Mouse (Mus musculus): ENCODE measurements at regions not wholly inside any gene's neighbourhood (a gene's known extent, or its start where the extent isn't known, plus 50 kb on each side); places are given as distances from the start of the nearest gene placed in this dataset.

GRCm38 (mm10) chr16:29706996-29707395, 127.9 kb downstream of the Opa1 start:
- DNase-seq (ENCODE audit: extremely low spot score, low spot score) = no peak

GRCm38 (mm10) chr16:29707656-29708055, 128.5 kb downstream of the Opa1 start:
- no peak for DNase-seq (ENCODE audit: extremely low spot score, low spot score)

GRCm38 (mm10) chr16:29709072-29709471, 129.9 kb downstream of the Opa1 start:
- no peak for DNase-seq (ENCODE audit: extremely low spot score, low spot score)

GRCm38 (mm10) chr16:29711386-29711785, 132.3 kb downstream of the Opa1 start:
- DNase-seq (ENCODE audit: extremely low spot score, low spot score) = no peak

- DNase-seq (ENCODE audit: extremely low spot score, low spot score) = no peak
These were observed 133.0 kb downstream of the Opa1 start for GRCm38 (mm10) chr16:29711912-29712681.

GRCm38 (mm10) chr16:29714612-29715127, 135.5 kb downstream of the Opa1 start:
- DNase-seq (ENCODE audit: extremely low spot score, low spot score) = no peak

GRCm38 (mm10) chr16:29718965-29719364, 139.8 kb downstream of the Opa1 start:
- no peak for DNase-seq (ENCODE audit: extremely low spot score, low spot score)

- DNase-seq (ENCODE audit: extremely low spot score, low spot score) = peak; percentile 65
These were observed 140.7 kb downstream of the Opa1 start for GRCm38 (mm10) chr16:29719571-29720451.

GRCm38 (mm10) chr16:29725153-29725552, 146.0 kb downstream of the Opa1 start:
- no peak for DNase-seq (ENCODE audit: extremely low spot score, low spot score)

GRCm38 (mm10) chr16:29725563-29725962, 146.4 kb downstream of the Opa1 start:
- no peak for DNase-seq (ENCODE audit: extremely low spot score, low spot score)

GRCm38 (mm10) chr16:29727397-29727796, 148.3 kb downstream of the Opa1 start:
- DNase-seq (ENCODE audit: extremely low spot score, low spot score) = no peak

GRCm38 (mm10) chr16:29728769-29729481, 149.8 kb downstream of the Opa1 start:
- peak; percentile 91 for DNase-seq (ENCODE audit: extremely low spot score, low spot score)

GRCm38 (mm10) chr16:29730010-29730409, 150.9 kb downstream of the Opa1 start:
- DNase-seq (ENCODE audit: extremely low spot score, low spot score) = no peak

- no peak for DNase-seq (ENCODE audit: extremely low spot score, low spot score)
These were observed 153.8 kb downstream of the Opa1 start for GRCm38 (mm10) chr16:29732889-29733288.

GRCm38 (mm10) chr16:29733847-29734246, 154.7 kb downstream of the Opa1 start:
- no peak for DNase-seq (ENCODE audit: extremely low spot score, low spot score)

- DNase-seq (ENCODE audit: extremely low spot score, low spot score) = peak; percentile 54
These were observed 155.2 kb downstream of the Opa1 start for GRCm38 (mm10) chr16:29734324-29734723.

- DNase-seq (ENCODE audit: extremely low spot score, low spot score) = peak; percentile 80
These were observed 155.7 kb downstream of the Opa1 start for GRCm38 (mm10) chr16:29734738-29735250.

GRCm38 (mm10) chr16:29735371-29736008, 156.4 kb downstream of the Opa1 start:
- DNase-seq (ENCODE audit: extremely low spot score, low spot score) = no peak

- DNase-seq (ENCODE audit: extremely low spot score, low spot score) = no peak
These were observed 157.1 kb downstream of the Opa1 start for GRCm38 (mm10) chr16:29736211-29736610.

GRCm38 (mm10) chr16:29738075-29738474, 158.9 kb downstream of the Opa1 start:
- DNase-seq (ENCODE audit: extremely low spot score, low spot score) = no peak
